Mouse (Mus musculus): ENCODE measurements at regions not wholly inside any gene's neighbourhood (a gene's known extent, or its start where the extent isn't known, plus 50 kb on each side); places are given as distances from the start of the nearest gene placed in this dataset.

- Histone ChIP-seq H3K27ac (no peak overlapping the region), H3K27me3 (ENCODE audit: insufficient read depth, low read length) (no peaks in the 10 kb centered on the region), H3K4me2 (ENCODE audit: low read depth, low read length) (no peak overlapping the region), H3K36me3 (ENCODE audit: insufficient read depth, low read length) (no peaks in the 10 kb centered on the region), H3K9me3 (ENCODE audit: low read length) (peaks cover 8% of the 10 kb centered on the region; the same call in 1 of the 2 replicates), H3K4me1 (ENCODE audit: insufficient read depth, low read length) (no peaks in the 10 kb centered on the region), H3K9ac (replicated peaks; ENCODE audit: low read length) (no peak overlapping the region), H3K4me3 (ENCODE audit: low read length) (no peak overlapping the region)
- DNase-seq (ENCODE audit: low spot score) (no peak), ATAC-seq (no peak)
- no peak for TF ChIP-seq CTCF (IDR thresholded peaks at IDR 0.05; ENCODE audit: low read depth)
- WGBS, result 82% methylated on average over 1 of the region's 1 CpGs
Observed at GRCm38 (mm10) chr17:79555593-79555992, 56.1 kb upstream of the Rmdn2 start.
